Mouse (Mus musculus) left cerebral cortex, adult 18-20 months (tissue): ENCODE measurements at regions not wholly inside any gene's neighbourhood (a gene's known extent, or its start where the extent isn't known, plus 50 kb on each side); places are given as distances from the start of the nearest gene placed in this dataset.

ENCODE experiments used
- DNase-seq, 2 experiments: peaks; one replicate each; pipeline ENCODE4 v3.0.0; 2021 to 2022; ENCODE audit warnings: low spot score in 2 of 2, mixed read lengths in 1 of 2

DNA sequence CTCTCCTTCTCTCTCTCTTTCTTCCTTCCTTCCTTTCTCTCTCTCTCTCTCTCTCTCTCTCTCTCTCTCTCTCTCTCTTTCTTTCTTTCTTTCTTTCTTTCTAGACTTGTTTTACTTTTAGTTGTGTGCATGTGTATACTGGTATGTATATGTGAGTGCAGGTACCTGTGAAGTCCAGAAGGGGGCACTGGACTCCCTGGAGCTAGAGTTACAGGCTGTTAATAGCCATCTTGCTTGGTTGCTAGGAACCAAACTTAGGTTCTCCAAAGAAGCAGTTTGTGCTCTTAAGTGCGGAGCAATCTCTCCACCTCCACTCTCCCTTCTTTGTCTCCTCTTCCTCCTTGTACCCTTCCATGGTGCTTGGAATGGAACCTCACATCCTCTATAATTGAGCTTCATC, 77.2 kb downstream of the Gm10604 start:
- DNase-seq: no peak

DNA sequence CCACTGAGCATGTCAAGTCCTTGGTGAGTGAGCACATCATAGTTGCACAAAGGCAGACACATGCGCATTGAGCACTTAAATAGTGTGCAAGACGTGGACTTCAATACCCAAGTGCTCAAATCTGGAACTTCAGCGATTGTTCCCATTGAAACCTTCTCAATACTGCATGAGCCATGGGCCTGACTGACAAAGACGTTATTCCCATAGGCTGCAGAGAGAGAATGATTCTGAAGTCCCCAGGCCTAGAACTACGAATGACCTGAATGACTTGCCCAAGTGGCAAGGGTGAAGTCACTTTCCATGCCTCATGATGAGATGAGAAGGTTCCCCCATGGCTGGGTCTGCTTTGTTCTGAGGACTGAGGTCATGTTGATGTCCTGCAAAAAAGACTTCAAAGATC, 77.7 kb downstream of the Gm10604 start:
- no peak for DNase-seq

DNA sequence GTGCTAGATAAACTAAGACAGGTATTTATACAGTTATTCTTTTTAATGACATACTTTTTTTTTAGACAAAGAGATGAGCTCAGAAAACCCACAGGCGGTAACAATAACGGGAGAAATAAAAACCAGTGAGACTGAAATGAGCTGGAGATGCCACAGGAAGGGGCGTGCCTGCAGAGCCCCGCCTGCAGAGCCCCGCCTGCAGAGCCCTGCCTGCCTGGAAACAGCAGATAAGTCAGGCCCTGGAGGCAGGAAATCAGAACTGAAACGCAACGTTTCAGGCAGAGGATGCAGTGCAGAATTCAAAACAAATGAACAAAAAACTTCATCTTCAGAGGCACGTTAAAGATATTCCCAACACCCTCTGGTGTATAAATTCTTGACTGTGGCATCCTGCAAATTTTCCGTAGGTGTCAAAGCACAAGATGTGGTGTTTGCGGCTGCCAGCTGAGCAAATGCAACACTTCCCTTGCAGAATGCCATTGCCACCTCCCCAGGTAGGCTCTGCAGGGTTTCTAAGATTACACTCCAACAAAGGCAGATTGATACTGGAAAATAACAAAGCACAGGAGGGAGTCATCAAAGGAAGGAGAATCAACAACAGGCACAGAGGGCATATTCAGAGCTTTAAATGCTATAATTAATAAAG, 81.0 kb downstream of the Gm10604 start:
- no peak for DNase-seq

DNA sequence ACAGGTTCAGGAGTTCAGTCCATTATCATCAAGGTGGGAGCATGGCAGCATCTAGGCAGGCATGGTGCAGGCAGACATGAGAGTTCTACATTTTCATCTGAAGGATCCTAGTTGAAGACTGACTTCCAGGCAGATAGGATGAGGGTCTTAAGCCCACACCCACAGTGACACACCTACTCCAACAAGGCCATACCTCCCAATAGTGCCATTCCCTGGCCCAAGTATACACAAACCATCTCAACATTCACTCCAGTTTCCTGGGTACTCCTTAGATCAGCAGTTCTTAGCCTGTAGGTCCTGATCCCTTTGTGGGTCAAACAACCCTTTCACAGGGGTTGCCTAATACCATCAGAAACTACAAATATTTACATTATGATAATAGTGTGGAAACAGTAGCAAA, 83.8 kb downstream of the Gm10604 start:
- no peak for DNase-seq

DNA sequence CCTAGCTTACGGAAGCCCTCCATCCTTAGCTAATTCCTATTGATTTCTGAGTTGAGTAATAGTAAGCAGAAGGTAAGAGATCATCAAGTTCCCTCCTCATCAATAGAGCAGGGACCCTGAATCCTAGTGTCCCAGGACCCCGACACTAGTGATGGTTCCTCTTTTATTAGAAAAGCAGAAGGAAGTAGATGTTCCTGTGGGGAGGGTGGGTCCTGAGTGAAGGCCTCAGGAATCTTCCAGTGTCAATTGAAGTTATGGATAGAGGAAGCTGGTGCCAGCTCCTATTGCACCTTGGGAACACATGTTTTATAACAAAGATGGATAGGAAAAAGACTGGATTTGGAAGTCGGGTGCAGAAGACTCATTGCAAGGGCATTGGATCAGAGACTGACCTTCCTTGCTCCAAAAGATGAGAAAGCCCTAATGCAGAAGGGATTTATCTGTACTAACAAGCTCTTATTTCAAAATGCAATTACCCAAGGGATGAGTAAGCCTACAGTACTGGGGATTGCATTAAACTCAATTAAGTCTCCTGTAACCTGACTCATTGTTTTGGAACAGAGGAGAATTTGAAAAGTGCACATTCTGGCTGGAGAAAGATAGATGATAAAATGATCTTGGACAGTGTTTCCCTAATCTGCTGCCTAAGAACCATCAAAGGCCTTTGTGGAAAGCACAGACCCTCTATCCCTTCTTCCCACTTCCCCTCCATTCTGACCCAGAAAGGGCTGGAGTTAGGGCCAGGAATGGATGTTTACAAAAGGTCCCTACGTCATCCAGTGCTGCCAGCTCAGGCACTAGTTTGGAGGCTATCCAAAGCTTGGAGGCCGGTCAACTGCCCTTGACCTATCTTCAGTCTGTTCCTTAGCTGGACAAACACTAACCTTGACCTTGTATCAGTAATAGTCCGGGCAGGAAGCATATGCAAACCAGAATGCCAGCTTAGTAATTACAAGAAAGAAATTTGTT, 84.9 kb downstream of the Gm10604 start:
- DNase-seq: no peak

DNA sequence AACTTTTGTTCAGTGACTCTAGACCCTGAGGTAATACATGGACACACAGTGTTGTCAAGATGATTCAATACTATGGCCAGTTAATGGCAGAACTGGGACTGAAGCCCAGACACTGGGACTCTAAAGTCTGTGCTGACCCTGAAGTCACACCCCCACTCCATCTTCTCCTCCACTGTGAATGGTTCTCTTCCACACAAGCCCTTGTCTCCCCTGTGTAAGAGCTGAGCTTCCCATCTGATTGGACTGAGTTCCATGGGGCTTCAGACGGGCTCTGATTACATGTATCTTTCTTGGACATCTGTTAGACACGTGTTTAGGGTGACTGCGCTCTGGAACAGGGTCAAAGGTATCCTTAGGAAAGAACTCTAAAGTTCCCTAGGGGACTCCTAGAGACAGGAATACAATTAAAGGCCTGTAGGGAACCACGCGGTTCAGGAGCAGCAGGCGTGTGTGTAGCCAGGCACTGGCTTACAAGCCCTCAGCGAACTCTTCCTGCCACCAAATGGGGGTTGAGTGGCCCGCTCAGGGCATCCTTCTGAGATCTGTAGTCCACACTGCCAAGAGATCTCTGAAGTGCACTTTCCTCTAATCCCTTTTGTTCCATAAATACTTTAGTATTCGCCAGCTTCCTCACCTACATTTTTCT, 87.4 kb downstream of the Gm10604 start:
- DNase-seq: no peak

DNA sequence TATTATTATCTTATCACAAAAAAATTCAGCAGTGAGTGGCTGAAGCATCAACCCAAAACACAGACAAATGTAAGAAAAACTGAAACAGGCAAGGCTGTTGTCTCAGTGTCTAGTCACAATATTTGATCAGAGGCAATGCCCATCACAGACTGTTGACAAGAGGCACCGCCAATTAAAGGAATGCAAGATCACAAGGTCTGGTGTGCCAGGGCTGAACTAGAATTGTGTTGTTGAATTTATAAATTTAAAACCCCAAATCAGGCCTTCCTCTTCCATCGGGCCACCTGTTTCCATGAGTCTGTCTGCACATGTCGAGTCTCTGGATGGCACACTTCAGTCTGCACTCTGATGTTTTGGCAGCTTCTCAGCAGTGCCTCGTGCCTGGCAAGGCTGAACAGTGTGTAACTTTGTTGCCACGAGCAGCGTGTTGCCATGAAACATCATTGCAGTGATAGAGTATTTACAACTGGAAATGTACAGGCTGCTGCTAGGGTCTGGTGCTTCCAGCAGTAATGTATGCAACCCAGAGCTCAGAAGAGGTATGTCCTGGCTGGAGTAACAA, 91.9 kb downstream of the Gm10604 start:
- peak in 1 of 2 experiments; percentile 11 for DNase-seq

DNA sequence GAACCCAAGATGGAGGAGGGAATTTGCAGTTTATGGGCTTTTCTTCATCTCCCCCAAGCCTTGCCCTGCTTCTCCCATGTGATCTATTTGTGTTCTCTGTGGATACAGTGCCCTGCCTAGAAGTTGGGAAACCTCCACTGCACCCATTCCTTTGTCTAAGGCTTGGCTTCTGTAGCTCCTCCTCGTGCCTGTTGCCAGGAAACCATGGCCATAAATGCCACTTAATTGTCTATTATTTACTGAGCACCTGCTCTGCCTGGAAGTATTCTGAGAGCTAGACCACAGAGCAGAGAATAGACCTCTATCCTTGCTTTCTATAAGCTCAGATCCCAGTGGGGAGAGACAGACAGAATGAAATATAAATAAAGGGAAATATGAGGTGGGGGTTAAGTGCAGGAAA, 93.7 kb downstream of the Gm10604 start:
- DNase-seq: no peak

DNA sequence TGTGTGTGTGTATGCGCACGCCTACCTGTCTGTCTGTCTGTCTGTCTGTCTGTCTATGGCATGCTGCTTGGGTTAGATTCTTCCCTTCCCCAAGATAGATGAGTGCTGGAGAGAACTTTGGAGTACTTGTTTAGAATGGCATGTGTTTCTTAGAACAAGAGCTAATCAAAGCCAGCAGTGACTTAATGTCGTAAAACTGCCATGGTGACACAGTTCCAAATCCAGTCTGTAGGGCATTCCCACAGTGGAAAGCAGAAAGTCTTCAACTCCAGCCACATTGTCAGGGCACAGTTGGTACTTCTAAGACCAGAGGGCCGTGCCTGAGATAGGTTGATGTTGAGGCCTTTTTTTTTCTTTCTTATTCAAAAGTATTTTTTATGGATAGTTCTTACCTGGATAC, 95.6 kb downstream of the Gm10604 start:
- no peak for DNase-seq

DNA sequence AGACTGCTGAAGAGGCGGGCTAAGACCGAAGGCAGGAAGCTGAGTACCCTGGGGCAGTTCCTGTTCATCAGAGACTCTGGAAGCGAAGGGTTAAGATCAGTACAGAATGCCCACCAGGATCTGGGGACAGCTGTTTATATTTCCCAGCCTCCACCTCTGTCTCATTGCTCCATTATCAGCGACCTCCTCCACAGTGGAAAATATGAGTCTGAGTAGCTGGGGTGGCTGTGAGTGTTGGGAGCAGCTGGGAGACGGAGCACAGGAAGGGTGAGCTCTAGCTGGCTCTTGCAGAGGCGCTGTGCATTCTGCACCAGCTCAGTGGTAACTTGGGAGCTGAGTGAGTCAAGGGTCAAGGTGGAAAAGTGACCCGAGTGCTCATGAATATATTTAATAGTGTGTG, 96.2 kb downstream of the Gm10604 start:
- DNase-seq: no peak

DNA sequence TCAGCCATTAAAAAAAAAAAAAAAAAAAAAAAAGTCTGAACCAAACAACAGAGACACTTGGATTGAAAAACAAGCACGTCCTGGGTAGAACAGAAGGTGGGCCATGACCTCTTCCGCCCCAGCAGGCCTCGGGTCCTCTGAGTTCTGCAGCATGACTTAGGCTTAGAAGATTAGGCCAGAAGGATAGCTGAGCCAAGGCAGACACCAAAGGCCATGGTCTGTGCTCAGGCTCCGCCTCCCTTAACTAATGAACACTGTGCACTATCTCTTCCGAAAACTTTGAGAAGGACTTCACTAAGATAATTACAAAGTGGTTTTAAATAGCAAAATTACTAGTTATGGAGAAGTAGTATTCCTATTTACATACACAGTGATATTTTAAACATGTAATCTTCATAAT, 97.8 kb downstream of the Gm10604 start:
- DNase-seq: no peak

DNA sequence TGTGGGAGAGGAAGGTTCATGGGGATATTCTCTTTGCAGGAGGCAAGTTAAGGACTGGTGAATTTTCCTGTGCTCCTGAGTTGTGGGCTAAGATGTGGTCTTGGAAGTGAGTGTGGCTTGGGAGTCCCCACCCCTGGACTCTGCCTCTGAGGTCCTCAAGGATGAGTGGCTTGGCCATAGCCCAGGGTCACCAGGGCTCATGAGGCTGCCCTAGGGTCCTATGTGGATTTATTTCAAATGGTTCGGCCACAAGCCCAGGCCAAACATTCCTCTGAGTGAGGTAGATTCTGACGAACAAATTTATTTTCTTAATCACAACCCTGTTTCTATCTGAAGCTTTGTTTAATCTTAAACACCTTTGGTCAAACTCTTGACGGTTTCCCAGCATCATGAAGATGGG, 98.4 kb downstream of the Gm10604 start:
- DNase-seq: no peak

DNA sequence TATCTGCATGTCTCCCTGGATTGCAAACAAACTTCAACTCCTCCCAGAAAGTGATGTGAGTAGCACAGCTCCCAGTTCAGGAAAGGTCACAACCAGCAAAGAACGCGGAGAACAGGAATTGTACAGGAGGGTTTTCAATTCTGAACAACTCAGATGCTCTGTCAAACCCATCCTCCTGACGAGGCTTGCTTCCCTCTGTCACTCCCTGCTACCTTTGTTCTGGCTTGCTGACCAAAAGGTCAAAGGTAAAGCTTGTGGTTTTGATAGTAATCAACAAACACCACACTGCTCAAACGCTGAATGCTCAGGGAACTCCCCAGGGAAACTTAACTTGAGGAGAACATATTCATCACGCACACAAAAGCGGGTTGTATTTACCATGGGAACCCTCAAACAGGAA, 102.4 kb downstream of the Gm10604 start:
- DNase-seq: no peak

DNA sequence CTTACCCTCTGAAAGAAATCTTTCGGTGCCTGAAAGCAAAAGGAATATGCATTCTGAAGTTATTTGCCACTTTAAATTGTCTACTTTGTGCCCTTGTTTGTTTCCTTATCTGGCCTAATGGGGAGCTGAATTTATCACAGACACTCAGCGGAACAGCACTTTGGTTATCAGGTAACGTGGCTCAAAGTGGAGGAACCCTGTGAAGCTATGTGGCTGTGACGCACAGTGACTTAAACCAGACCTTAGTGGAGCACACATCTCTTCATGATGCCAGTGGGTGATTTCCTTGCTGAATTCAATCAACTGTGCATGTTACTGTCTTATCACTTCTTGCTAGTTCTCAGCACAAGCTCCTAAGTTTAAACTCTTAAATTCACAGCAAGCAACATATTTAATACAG, 103.1 kb downstream of the Gm10604 start:
- no peak for DNase-seq

DNA sequence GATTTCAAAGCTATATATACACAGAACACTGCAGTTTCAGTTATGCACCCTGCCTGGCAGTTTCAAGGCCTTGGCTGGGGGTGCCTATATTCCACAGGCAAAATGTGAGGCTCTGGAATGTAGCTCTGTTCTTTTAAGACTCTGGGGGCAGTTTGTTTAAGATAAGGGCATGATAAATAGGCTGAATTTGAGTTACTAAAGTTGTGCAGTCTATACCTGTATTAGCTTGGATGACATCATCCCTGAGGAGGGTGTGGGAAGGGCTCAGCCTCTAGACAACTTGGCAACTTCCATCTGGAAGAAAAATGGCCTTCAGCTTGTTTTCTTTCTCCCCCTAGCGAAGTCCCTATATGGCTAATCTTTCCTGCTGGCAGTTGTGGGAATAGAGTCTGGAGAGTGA, 105.1 kb downstream of the Gm10604 start:
- DNase-seq: no peak

DNA sequence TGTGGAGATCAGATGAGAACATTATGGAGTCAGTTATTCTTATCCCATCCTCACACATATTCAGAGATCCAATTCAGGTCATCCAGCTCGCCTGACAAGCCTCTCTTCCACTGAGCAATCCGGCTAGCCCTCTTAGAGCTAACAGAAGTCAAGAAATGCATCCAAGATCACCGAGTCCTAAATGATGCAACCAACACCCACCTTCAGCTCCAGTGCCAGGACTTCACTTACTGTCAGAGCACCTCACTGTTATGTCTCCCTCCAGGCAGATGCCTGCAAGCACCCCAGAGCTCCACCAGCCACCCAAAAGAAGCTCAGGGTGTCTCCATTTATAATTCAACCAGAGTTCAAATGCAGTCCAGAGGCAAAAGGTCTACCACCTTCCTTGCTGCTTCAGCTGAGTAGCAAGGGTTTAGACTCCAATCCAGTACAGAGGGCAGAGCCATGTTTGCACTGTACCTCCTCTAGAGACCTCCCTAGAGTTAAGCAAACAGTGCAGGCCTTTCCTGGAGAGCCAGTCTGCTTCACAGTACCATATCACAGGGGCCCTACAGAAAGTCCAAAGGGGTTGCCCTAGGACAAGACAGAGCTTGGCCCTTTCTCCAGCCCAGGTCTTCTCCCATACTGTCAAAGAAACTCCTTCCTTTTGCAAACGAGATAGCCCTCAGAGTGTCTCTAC, 106.3 kb downstream of the Gm10604 start:
- DNase-seq: no peak

DNA sequence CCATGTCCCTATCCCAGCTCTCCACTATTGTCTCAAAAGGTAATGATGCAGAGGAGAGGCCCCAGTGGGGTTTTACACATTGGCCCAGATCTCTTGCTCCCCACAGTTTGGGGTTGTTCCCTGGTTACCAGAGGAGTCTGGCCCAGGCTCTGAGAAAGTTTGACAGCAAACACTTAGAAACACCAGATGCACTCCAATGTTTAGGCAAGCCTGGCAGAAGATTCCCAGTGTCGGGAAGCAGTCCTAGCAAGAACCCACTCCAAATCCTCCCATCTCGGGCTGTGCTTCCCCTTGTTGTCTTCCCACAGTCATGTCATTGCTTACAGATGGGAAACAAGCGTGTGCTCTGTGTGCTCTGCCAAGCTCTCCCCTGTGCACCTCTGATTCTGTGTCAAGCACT, 109.0 kb downstream of the Gm10604 start:
- no peak for DNase-seq

DNA sequence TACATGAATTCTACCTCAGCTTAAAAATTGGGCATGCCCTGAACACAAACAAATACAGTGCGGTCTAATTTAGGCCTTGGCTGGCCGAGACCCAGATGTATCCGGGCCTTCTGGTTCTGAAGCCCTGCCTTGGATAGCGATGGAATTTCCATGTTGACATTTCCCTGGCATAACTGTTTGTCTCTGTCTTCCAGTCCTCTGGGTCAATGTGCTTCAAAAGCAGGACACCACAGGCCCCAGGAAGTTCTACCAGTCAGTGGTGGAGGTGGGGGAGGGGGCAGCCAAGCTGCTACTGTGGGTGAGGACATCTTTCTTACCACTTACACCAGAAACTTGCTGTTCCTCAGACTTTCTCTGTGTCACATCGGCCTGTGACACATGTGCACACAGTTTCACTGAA, 111.3 kb downstream of the Gm10604 start:
- DNase-seq: no peak

DNA sequence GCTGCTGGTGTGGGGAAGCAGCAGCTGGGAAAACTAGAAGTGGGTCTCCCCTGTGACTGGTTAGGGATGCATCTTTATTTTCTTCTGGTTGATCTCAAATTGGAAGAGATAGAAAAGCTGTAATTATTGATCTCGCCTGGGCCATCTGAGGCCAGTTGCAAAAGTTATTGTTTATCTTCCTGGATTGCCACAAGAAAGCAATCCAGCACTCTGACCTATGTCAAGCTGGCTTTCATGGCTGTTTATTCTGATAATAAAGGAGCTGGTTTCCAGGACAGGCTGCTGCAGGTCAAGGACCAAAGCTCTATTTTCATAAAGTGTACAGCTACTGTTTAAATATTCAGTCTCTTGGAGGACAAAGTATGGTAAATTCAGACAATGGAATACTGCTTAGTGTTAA, 112.5 kb downstream of the Gm10604 start:
- DNase-seq: no peak
